Mouse (Mus musculus): ENCODE results near the gene Adgrd1.

Adgrd1 gene

DNA sequence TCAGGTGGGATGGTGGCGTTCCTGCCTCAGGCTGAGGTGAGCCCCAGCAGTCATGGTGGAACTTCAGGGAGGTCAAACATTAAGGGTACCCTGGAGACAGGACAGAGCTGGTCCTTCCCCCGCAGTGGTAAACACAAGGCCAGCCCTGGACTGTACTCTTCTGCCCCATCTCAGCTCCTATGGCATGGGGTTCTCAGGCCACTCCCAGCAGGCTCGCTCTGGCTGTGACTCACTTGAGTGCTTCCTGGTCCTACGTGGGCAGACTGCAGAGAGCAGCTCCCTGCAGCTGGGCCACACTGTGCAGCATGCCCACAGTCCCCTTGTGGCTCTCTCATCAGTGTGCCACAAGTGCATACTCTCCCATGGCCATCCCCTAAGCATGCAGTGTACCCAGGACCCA, 112.3 kb downstream of the Adgrd1 start:
- DNase-seq = no peak

DNA sequence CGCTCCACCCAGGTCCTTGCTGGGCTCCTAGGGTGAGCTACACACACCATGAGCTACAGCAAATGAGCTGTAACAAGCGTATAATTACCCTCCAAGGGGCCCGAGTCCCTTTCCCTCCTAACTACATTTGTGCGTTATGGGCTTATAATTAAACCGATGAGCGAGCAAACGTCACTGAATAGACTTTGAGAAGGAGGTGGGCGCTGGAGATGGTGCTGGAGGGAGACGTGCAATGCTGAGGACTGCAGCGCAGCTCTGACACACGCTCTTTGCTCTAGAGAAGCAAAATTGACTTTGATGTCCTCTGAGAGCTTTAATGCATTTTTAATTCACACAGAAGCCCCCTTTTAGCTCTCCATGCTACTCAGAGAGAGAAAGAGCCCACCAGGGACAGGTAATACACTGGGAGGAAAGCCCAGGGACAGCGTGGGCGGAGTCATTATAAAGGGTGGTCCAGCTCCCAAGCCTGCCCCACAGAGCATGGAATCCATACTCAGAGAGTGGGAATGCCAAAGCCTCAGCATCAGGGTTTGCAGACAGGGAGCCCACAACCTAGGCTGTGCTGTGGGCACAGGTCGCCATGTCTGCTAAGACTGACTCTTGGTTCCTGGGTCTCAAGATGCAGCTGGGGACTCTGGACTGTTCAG, 115.0 kb downstream of the Adgrd1 start:
- DNase-seq = no peak

DNA sequence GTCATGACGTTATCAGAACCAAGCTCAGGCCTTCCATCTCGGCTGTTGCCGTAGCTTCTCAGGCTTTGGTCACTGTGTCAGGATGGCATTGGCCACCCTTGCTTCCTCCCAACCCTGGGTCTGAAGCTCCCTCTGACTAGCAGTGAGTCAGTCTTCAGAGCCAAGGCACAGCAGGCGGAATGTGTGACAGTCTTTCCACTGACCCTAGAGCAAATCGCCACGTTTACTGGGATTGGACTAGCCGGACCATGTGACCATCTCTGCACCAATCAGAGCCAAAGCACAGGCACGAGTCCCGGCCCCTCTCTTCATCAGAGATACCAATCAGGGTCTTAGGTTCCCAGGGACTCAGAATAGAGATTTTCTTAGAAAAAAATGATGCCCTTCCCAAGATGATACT, 117.5 kb downstream of the Adgrd1 start:
- no peak for DNase-seq

DNA sequence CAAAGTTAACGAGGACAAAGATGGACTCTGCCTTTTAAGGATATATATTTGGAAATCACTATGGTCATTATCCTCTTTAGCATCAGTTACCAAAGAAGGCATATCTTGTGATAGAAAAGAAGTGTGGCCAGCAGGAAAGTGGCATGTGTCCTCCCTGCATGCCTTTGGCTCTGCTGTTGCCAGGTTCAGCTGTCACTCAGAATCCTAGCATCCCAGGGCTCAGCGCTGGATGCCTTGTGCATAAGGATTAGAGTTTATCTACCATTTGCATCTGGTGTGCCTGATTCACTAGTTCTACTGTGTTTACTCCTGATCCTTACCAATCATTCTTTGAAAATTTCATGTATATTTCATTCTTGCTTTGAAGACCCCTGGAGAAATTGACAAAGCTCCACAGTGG, 119.5 kb downstream of the Adgrd1 start:
- DNase-seq = no peak

DNA sequence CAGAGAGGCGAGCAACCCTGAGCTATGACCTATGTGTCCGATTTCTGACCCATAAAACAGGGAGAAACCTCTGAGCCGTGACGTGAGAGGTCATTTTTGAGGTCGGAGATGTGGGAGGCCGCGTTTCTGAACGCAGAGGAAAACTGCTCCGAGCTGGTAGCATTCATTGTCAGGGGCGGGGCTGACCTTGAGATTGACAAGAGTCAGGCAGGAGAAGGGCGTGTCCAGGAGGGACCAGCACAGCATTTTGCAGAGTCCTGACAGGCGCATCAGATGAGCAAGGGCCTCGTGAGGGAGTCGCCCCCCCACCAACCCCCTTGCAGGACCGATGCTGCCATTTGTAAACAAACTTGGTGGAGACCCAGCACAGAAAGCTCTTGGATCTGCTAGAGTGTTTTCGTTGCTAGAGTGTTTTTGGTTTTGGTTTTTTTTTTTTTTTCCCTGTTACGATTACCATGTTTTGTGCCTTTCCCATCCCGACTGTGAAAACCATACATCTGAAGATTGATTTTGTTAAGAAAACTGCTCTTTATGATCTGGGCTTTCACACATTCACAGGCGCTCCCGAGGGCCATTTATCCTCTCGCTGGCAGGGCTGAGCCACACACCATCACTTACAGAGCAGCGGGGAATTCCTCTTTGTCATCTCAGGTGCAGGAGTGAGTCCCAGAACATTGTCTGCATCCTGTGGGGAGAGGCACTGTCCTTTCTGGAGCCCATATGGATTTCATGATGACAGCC, 121.1 kb downstream of the Adgrd1 start:
- DNase-seq = no peak

DNA sequence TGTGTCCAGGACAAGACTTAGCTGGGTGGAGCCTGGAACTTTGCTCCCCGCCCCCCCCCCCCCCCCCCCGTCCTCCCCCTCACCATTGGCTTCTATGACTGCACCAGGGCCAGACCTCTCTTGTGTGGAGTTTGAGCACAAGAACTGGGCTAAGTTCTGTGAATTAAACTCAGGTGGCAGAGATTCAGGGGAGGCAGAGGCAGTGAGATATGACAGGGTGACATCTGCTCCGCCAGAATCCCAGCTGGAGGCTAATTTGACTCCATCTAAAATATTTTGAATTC, 121.6 kb downstream of the Adgrd1 start:
- no peak for DNase-seq

DNA sequence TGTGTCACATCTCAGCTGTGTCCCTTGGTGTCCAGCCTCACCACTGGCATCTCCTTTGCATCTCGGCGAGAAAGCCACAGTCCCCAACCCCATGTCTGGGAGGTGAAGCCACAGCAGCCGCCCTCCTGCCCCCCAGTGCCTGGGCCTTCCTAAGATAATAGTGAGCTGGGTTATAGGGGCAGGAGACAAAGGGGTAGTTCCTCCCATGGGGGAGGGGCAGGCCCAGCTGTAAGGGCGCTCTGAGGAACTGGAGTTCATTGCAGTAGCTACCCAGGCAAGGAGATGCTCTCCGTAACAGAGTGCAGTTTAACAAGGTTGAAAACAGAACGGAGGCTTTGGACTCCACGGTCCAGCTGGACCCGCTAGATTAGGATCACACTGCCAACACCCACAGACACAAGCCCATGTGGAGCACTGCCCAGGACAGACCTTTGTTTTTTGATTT, 122.0 kb downstream of the Adgrd1 start:
- peak in 1 of 2 experiments; percentile 31 for DNase-seq

DNA sequence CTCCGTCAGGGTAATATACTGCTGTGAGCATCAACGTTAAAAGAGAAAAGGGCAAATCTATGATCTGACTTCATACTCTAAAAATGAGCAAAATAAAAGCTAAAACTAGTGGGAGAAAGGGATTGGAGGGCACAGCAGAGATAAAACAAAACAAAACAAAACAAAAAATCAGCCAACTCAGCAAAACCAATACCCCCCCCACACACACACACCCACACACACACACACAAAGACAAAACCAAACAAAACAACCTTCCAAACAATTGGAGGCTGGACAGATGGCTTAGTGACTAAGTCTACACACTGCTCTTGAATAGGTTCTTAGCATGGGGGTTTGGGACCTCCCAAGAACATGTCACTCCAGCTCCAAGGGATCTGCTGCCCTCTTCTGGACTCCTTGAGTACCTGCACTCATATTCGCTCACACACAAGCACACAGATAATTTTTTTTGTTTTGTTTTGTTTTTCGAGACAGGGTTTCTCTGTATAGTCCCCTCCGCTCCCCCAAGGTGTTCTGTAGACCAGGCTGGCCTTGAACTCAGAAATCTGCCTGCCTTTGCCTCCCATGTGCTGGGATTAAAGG, 122.7 kb downstream of the Adgrd1 start:
- no peak for DNase-seq

DNA sequence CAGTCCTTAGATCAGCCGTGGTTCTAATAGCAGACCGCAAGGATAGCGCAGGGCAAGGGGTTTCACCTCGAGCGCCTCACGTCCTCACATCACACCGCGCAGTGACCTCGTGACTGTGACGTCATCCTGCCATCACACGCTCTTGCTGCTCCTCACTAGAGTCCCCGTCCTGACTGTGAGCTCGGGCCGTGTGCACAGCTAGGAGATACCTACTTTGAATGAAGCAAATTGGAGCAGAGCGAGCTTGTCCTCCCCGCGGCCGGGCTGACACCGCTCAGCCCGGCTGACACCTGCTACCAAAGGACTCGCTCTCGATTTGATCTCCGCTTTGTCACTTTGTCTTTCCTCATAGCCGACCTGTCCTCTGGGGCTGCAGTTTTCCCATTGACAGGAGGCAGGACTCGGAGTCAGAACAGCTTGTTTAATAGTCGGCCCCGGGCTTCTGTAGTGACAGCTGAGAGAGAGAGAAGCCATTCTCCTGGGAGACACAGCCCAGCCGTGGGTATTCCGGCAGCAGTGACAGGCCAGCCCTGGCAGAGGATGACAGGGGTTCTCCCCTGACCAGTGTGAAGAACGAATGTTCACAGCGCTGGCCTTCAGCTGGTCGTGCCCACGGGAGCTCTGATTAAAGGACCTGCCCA, 129.4 kb downstream of the Adgrd1 start:
- DNase-seq = no peak

DNA sequence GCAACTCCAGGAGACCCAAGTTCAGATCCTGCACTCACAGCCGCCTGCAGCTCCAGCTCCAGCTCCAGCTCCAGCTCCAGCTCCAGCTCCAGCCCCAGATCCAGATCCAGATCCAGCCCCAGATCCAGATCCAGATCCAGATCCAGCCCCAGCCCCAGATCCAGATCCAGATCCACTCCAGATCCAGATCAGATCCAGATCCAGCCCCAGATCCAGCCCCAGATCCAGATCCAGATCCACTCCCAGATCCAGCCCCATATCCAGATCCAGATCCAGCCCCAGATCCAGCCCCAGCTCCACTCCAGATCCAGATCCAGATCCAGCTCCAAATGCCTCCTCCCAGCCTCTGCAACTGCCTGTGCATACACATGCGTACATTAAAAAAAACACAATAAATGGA, 131.6 kb downstream of the Adgrd1 start:
- DNase-seq = no peak

DNA sequence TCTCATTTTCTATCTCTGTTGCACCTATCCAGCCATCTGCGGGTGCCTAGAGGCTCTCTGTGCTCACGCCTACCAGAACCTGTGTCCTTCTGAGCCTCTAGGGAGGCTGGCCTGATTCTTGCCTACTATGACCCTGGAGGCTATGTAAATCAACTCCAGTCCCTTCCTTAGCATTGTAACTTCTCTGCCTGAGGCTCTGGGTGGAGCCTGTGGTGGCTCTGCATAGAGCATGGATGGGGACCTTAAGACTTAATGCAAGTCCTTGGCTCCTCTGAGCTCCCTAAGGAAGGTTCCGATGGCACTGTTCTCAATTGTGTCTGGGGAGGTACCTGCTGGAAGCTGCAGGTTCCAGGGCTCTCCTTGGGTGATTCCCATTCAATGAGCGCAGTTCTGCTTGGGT, 136.8 kb downstream of the Adgrd1 start:
- no peak for DNase-seq

DNA sequence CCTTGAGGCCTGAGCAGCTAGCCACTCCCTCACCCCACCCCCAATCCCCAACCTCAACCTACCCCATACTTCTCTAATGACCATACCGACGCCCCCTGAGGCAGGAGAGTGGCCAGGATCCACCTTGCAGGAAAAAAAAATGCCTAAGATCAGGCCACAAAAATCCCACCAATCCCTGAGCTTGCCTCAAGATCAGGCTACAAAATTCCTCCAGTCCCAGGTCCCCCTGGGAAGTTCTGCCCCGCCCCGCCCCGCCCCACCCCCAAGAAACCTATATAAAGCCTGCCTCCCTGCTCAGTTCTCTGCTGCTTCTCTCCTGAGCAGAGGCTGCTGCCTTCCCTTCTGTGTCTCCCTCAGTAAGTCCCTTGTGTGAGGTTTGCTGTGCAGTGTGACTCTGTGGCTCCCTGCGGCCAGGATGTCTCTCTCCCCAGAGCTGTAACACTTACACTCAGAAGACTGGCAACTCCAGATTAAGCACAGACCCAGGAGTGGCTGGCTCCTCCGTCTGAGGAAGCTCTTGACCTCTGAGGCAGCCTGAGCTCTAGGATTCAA, 137.4 kb downstream of the Adgrd1 start:
- DNase-seq = no peak

DNA sequence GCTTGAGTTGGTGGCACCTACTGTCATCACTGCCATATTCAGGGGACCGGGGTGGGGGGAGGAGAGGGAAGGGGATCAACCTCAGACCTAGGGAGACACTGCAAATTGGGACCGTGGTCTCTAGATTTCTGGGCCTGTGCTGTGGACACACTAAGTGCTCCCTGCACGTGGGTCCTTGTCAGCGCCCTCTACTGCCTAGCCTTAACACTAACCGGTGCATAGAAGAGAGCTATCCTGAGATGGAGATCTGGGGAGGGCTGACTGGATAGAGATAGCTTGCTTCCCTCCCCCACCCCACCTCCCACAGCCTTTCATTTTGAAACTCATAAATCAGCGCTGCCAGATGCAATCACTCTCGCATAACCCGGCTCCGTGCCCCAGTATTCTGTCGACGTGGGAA, 139.8 kb downstream of the Adgrd1 start:
- DNase-seq = no peak

DNA sequence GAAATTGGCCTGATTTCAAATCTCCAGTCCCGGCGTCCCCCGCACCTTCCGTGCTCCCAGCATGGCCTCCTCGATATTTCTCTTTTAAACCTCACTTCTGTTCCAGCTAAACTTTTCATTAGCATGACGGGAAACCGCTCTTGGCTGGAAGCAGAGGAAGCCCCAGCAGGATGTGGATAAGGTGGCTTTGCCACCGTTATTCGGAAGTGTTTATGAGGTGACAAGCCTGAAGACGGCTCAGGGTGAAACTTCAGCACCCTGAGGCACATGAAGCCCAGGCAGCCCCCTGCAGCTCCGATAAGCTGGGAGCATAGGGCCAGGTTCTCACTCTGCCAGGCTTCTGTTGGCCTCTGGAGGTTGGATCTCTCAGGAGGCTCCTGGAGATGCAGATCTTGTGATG, 145.3 kb downstream of the Adgrd1 start:
- DNase-seq = no peak

DNA sequence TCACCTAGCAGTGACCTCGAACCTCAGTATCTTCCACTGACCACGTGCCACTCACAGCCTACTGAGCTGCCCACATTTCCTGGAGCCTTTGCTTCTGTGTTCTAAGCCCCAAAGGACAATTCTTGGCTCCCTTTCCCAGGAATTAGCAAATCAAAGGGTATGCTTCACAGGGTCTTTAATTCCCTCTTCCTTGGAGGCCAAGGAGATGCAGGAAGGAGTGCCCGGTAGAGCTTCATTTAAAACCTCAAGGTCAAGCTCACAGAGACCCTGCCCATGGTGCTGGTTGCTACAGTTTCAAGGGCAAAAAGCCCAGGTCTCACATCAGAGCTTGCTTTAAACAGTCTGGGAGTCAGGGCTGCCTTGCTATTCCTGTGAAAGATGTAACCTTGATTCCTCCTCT, 145.7 kb downstream of the Adgrd1 start:
- DNase-seq = no peak

DNA sequence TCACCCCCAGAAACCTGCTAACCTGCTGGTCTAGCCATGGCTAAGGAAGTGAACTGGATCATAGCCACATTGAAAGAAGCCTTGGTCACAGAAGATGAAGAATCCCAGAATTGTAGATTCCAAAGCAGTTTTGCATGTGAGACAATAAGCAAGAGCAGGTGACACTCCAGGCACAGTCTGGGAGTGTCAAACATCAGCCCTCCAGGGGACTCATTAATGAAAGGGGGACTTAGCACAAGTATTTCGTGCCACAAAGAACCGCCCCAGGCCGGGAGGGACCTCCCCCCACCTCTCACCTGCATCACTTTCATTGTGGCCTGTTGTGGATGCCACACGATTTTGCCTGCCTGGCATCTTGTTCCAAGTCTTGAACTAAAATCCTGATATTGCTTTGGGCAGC, 146.6 kb downstream of the Adgrd1 start:
- no peak for DNase-seq

DNA sequence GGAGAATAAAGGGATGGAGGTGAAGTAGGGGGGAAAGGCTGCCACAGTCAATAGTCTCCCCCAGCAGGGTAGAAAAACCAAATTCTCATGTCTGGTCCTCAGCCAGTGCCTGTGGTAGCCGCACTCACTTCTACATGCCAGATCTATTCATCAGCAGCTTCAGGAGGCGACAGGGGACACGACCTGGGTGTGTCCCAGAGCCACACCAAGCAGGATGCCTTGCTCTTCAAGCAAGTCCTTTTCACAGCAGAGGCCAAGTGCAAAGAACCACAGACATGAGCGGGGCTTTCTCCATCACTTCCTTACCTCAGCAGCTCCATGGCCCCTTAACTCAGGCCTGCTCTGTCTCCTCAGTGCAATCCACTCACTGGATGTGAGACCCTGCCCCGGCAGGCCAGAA, 147.8 kb downstream of the Adgrd1 start:
- no peak for DNase-seq

DNA sequence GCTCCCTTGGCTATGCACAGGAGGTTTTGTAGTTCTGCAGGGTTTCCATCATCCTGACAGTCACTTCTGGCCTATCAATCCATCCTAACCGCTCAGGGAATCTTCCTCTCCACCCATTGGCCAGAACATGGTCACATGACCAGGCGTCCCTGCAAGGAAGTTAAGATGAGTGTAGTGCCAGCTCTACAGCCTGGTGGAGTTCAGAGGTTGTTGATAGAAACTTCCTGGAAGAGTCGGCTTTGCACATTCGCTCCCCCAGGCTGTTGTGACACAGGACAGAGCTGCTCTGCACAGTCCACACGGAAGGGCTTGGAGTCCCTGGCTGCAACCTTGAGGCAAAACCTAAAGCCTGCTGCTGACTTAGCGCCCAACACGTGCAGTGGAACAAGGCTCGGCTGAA, 152.5 kb downstream of the Adgrd1 start:
- DNase-seq = no peak
